Mouse (Mus musculus) spleen, postnatal 4 days (tissue): Measurements from ENCODE around the gene Gfral.

ENCODE experiments used
- DNase-seq, 2 experiments: peaks; one replicate each; pipeline ENCODE4 v3.0.0; 2022; ENCODE audit warnings: low spot score in 2 of 2

The Gfral gene

GRCm38 (mm10) chr9:76122888-76123287, 90.6 kb downstream of the Gfral start:
- DNase-seq = peak in 1 of 2 experiments; percentile 14
